ENCODE assay signal across 8 mouse cellular contexts in genomic region chr8:70833520-70833919, GRCm38 (mm10). TPM values are rescaled to one million over a fixed set of nuclear protein-coding genes. Genes with fewer than 3 reads are reported as not detected.
DNase-seq lines count a peak whose midpoint lies in the region; ATAC-seq lines count a peak whose summit lies in the region.

No protein-coding gene starts in this region.

- no peak overlapping the region for H3K4me2 ChIP-seq in kidney, embryonic 14.5 days (replicated peaks; ENCODE audit: low read depth, low read length)

- WGBS in kidney, embryonic 14.5 days = 47% methylated on average over 15 of the region's 15 CpGs

- H3K27me3 ChIP-seq in kidney, embryonic 14.5 days (ENCODE audit: control insufficient read depth, insufficient read depth, low read length) = no peaks in the 10 kb centered on the region

- peak; percentile 72 for DNase-seq in kidney, adult 18-20 months
- DNase-seq in adrenal gland, postnatal 25 days = peak; percentile 79
- DNase-seq in gastrocnemius, postnatal 10 days = peak; percentile 87
- DNase-seq in kidney, postnatal 36 days = peak; percentile 78 to 86
- DNase-seq in skeletal muscle tissue, adult 2 months (ENCODE audit: low read depth, low spot score) = peak; percentile 95
- no peak for DNase-seq in adipocyte (ENCODE audit: low spot score)

- ATAC-seq in kidney, embryonic 14.5 days (ENCODE audit: low FRiP score, low TSS enrichment) = no peak; the same call in 1 of the 2 replicates
- no peak for ATAC-seq in granulocyte monocyte progenitor cell, adult 5-6 weeks (replicated peaks; ENCODE audit: poor library complexity, severe bottlenecking)

- H3K9me3 ChIP-seq in kidney, embryonic 14.5 days (ENCODE audit: control insufficient read depth, low read length) = no peaks in the 10 kb centered on the region

- peaks cover 10% of the 10 kb centered on the region; the same call in 1 of the 2 replicates for H3K36me3 ChIP-seq in kidney, embryonic 14.5 days (ENCODE audit: control insufficient read depth, insufficient read depth, low read length)

- H3K4me1 ChIP-seq in kidney, embryonic 14.5 days (ENCODE audit: control insufficient read depth, insufficient read depth, low read length) = 0 out of 2 replicates have a peak, but pooled peaks cover 7% of the 10 kb centered on the region

- H3K9ac ChIP-seq in kidney, embryonic 14.5 days (ENCODE audit: low read depth, low read length) = no peak overlapping the region

- H3K4me3 ChIP-seq in kidney, embryonic 14.5 days (ENCODE audit: low read length) = no peak overlapping the region

- no peak overlapping the region for H3K27ac ChIP-seq in kidney, embryonic 14.5 days (ENCODE audit: low read depth, low read length)

RNA-seq across cellular contexts. Expression of gene Arrdc2, which starts 6.0 kb away (rescaled TPM):
- 4.7 and 5.7 TPM in 2 replicates for polyA plus RNA-seq in kidney, embryonic 14.5 days (2014; fragmentation: Nextera tagmentation; extraction: Ambion mirVana)
- total RNA-seq in adrenal gland, postnatal 25 days (2021) = 10.6 and 14.4 TPM in 2 replicates
- total RNA-seq in gastrocnemius, postnatal 10 days (2021) = 10 to 100 TPM in 1 of 2 experiments, 1 to 10 TPM in 1; 4.3 to 27.1 TPM
- total RNA-seq in granulocyte monocyte progenitor cell, adult 5-6 weeks (2014; fragmentation: Nextera tagmentation) = 5.0 and 16.1 TPM in 2 replicates
- 4.7 and 8.7 TPM in 2 replicates for total RNA-seq in granulocyte monocyte progenitor cell, adult 5-6 weeks (2017)

RNA-seq across cellular contexts. Expression of gene Il12rb1, which starts 25.3 kb away (rescaled TPM):
- not detected in 2 replicates for polyA plus RNA-seq in kidney, embryonic 14.5 days (2014; fragmentation: Nextera tagmentation; extraction: Ambion mirVana)
- total RNA-seq in adrenal gland, postnatal 25 days (2021) = not detected in 2 replicates
- total RNA-seq in gastrocnemius, postnatal 10 days (2021) = under 1 TPM; 0.16 to 0.23 TPM
- total RNA-seq in granulocyte monocyte progenitor cell, adult 5-6 weeks (2014; fragmentation: Nextera tagmentation) = 0.24 and 0.62 TPM in 2 replicates
- 0.52 and 1.4 TPM in 2 replicates for total RNA-seq in granulocyte monocyte progenitor cell, adult 5-6 weeks (2017)

RNA-seq across cellular contexts. Expression of gene Mast3, which starts 28.7 kb away (rescaled TPM):
- polyA plus RNA-seq in kidney, embryonic 14.5 days (2014; fragmentation: Nextera tagmentation; extraction: Ambion mirVana) = 13.4 and 17.2 TPM in 2 replicates
- 26.9 and 27.4 TPM in 2 replicates for total RNA-seq in adrenal gland, postnatal 25 days (2021)
- 1 to 10 TPM; 7.2 to 8.9 TPM for total RNA-seq in gastrocnemius, postnatal 10 days (2021)
- 74.8 and 78.5 TPM in 2 replicates for total RNA-seq in granulocyte monocyte progenitor cell, adult 5-6 weeks (2014; fragmentation: Nextera tagmentation)
- 12.4 and 12.5 TPM in 2 replicates for total RNA-seq in granulocyte monocyte progenitor cell, adult 5-6 weeks (2017)

RNA-seq across cellular contexts. Expression of gene Kcnn1, which starts 29.5 kb away (rescaled TPM):
- 2.5 and 2.6 TPM in 2 replicates for polyA plus RNA-seq in kidney, embryonic 14.5 days (2014; fragmentation: Nextera tagmentation; extraction: Ambion mirVana)
- 2.2 and 3.3 TPM in 2 replicates for total RNA-seq in adrenal gland, postnatal 25 days (2021)
- total RNA-seq in gastrocnemius, postnatal 10 days (2021) = 1 to 10 TPM; 3.7 to 3.8 TPM
- total RNA-seq in granulocyte monocyte progenitor cell, adult 5-6 weeks (2014; fragmentation: Nextera tagmentation) = 0.30 and 0.49 TPM in 2 replicates
- total RNA-seq in granulocyte monocyte progenitor cell, adult 5-6 weeks (2017) = 0.90 and 3.5 TPM in 2 replicates

RNA-seq across cellular contexts. Expression of gene Ccdc124, which starts 40.2 kb away (rescaled TPM):
- polyA plus RNA-seq in kidney, embryonic 14.5 days (2014; fragmentation: Nextera tagmentation; extraction: Ambion mirVana) = 117 and 142 TPM in 2 replicates
- total RNA-seq in adrenal gland, postnatal 25 days (2021) = 54.6 and 57.5 TPM in 2 replicates
- total RNA-seq in gastrocnemius, postnatal 10 days (2021) = 10 to 100 TPM; 42.8 to 45.0 TPM
- 19.4 and 22.3 TPM in 2 replicates for total RNA-seq in granulocyte monocyte progenitor cell, adult 5-6 weeks (2014; fragmentation: Nextera tagmentation)
- total RNA-seq in granulocyte monocyte progenitor cell, adult 5-6 weeks (2017) = 35.9 and 38.9 TPM in 2 replicates
